Mouse (Mus musculus): ENCODE results near the gene Usp35.

- no peak for TF ChIP-seq POLR2A (IDR thresholded peaks at IDR 0.05; ENCODE audit: low read depth, low read length)
- TF ChIP-seq CTCF (IDR thresholded peaks at IDR 0.05; ENCODE audit: borderline replicate concordance, insufficient read depth, low read length): no peak
Measured at GRCm38 (mm10) chr7:97327376-97327775, 4.4 kb downstream of the Usp35 start.

All from embryonic fibroblast, embryonic 13.5 days (primary cell).